Mouse (Mus musculus) C2C12 (cell line): ENCODE measurements around the gene Ubiad1.

Source experiments
- CEBPB ChIP-seq: IDR thresholded peaks from one replicate; pipeline ENCODE4 v1.6.1; 2011; ENCODE audit warnings: low read depth, mild to moderate bottlenecking, control low read depth, moderate library complexity
- CTCF ChIP-seq: IDR thresholded peaks from one replicate; pipeline ENCODE4 v1.5.1; 2011; ENCODE audit not compliant: control insufficient read depth, insufficient read depth, insufficient read length
- FOSL1 ChIP-seq: IDR thresholded peaks from one replicate; pipeline ENCODE4 v1.8.0; 2011; ENCODE audit warnings: mild to moderate bottlenecking, low read length; ENCODE audit not compliant: poor library complexity, insufficient read depth, severe bottlenecking
- MAX ChIP-seq: IDR thresholded peaks from one replicate; pipeline ENCODE4 v1.6.1; 2011; ENCODE audit warnings: mild to moderate bottlenecking, control low read depth
- MYOD1 ChIP-seq: IDR thresholded peaks from one replicate; pipeline ENCODE4 v1.6.1; 2011; ENCODE audit warnings: low read depth; ENCODE audit not compliant: control insufficient read depth, insufficient read length
- MYOG ChIP-seq: IDR thresholded peaks from one replicate; pipeline ENCODE4 v1.6.1; 2011; ENCODE audit not compliant: control insufficient read depth, insufficient read length; ENCODE audit errors: extremely low read depth
- USF1 ChIP-seq: IDR thresholded peaks from one replicate; pipeline ENCODE4 v1.6.1; 2011; ENCODE audit warnings: low read depth, mild to moderate bottlenecking, control low read depth, moderate library complexity

GRCm38 (mm10) chr4:148444250-148444967 is at the start of gene Ubiad1:
- TF ChIP-seq CTCF (no peak), MYOD1 (peak; percentile 35), MYOG (no peak), MAX (no peak), FOSL1 (no peak), USF1 (no peak), CEBPB (no peak)
